Mouse (Mus musculus): ENCODE data around the gene Upf3b. TPM values are rescaled to one million over a fixed set of nuclear protein-coding genes. Genes with fewer than 3 reads are reported as not detected.
A peak's percentile ranks its signal among the peaks of the same experiment; 100 is the strongest.
"Not testable (repeated sequence)": the region's sequence is repeated elsewhere in the genome, so short reads cannot be mapped to it uniquely, and the experiment has no call there.

Gene Upf3b
- polyA plus RNA-seq, 1 experiment from 2014 or later = 13.7 TPM

DNA sequence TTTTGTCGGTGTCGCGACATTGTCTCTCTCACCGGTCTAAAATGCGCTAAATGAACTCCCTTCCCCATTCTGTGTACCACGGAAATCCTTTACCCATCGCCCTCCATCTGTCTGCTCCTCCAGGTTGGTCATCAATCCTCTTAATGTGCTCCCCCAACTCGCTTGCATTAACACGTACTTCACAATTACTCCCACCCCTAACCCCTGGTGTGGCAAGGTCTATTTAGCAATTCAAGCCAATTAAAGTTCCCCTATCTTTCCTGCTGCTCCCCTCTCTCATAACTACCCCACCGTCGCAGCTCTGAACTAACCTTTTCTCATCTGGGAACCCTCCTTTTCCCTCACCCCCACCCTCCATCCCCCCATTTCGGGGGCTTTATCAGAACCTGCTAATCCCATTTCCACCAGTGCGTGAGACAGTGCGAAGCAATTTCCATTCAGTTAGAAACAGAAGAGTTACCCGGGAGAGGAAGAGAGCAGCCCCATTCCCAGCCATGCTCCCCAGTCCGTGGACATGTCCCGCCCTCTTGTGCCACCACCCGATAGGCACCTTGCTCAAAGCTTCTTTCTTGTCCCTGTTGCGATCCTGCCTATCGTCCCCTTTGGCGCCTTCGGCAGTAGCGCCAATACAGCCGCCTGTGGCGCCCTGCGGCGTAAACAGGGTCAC is 463 bp downstream of the Upf3b start:
- Histone ChIP-seq H3K9ac (peak overlapping the region; percentile 75), H3K4me1 (replicated peaks) (no peaks in the 10 kb centered on the region), H3K27me3 (replicated peaks) (no peaks in the 10 kb centered on the region), H3K4me2 (peak overlapping the region; percentile 73), H3K4me3 (peak overlapping the region; percentile 64), H3K9me3 (replicated peaks) (no peaks in the 10 kb centered on the region), H3K27ac (ENCODE audit: poor library complexity, severe bottlenecking) (peak overlapping the region; percentile 93), H3K36me3 (no peaks in the 10 kb centered on the region)
- WGBS = 12% methylated on average over 27 of the region's 27 CpGs
- peak; percentile 85 for ATAC-seq (ENCODE audit: insufficient number of reproducible peaks, low FRiP score)

DNA sequence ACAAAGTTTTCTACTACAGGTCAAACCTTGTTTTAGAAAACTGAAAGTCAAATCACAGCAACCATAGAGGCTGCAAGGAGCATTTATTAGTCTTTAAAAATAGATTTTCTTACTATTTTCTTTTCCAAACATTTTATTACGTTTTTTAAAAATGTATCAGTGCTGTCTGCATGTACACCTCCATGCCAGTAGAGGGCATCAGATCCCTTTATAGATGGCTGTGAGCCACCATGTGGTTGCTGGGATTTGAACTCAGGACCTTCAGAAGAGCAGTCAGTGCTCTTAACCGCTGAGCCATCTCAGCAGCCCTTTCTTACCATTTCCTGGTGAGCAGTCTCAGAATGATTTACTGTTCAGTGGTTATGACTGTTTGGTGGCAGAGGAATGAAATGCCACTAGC is 6.3 kb downstream of the Upf3b start:
- Histone ChIP-seq H3K4me2 (no peak overlapping the region), H3K9me3 (replicated peaks) (no peaks in the 10 kb centered on the region), H3K9ac (no peak overlapping the region), H3K36me3 (peaks cover 19% of the 10 kb centered on the region; the same call in 1 of the 2 replicates), H3K27ac (ENCODE audit: poor library complexity, severe bottlenecking) (no peak overlapping the region), H3K4me1 (replicated peaks) (no peaks in the 10 kb centered on the region), H3K4me3 (no peak overlapping the region), H3K27me3 (replicated peaks) (no peaks in the 10 kb centered on the region)
- 75% methylated on average over 2 of the region's 2 CpGs for WGBS
- no peak for ATAC-seq (ENCODE audit: insufficient number of reproducible peaks, low FRiP score)

DNA sequence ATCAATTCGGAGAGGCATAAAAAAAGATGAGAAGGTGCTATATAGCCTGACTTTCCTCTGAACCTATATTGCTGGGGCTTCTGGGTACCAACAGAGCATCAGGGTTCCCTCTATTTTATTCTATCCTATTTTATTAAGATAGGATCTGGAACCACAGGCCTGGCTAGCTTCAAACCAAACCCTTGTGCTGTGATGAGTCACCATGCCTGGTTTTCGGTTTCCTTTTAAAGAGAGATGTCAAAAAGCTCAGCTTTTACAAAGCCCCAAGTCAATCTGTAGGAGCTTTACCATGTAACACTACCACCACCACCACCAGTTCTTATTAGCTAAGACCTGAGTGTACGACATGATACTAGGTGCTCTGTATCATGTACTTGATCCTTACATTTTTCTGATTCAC is 11.4 kb downstream of the Upf3b start:
- Histone ChIP-seq H3K9me3 (replicated peaks) (no peaks in the 10 kb centered on the region), H3K4me1 (replicated peaks) (no peaks in the 10 kb centered on the region), H3K36me3 (peaks cover 34% of the 10 kb centered on the region), H3K27ac (ENCODE audit: poor library complexity, severe bottlenecking) (no peak overlapping the region), H3K9ac (no peak overlapping the region), H3K27me3 (replicated peaks) (no peaks in the 10 kb centered on the region), H3K4me3 (no peak overlapping the region), H3K4me2 (no peak overlapping the region)
- ATAC-seq (ENCODE audit: insufficient number of reproducible peaks, low FRiP score) = no peak
- 85% methylated on average over 3 of the region's 3 CpGs for WGBS

DNA sequence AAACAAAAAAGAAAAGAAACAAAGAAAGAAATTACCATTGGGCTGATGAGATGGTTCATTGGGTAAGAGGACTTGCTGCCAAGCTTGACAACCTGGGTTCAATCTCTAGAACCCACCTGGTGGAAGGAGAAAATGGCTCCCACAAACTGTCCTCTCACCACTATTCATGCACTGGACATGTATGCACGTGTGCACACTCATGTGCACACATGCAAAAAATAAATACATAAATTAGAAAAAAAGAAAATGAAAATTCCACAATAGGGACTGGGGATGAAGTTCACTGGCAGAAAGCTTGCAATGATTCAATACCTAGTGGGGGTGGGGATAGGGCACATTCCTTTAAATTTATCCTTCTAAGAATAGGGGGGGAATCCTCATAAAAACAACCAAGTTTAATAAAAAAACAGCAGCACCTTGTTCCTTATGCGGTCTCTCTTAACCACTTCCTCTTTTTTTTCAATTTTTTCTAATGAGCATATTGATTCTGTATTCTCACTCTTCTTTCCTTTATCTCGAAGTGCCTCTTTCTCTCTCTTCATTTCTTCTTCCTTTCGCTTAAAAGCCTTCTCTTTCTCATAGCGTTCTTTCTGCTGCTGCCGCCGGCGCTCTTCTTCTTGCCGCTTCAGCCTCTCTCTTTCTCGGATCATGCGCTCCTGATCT is 14.9 kb downstream of the Upf3b start:
- no peaks in the 10 kb centered on the region for H3K4me1 ChIP-seq (replicated peaks)

DNA sequence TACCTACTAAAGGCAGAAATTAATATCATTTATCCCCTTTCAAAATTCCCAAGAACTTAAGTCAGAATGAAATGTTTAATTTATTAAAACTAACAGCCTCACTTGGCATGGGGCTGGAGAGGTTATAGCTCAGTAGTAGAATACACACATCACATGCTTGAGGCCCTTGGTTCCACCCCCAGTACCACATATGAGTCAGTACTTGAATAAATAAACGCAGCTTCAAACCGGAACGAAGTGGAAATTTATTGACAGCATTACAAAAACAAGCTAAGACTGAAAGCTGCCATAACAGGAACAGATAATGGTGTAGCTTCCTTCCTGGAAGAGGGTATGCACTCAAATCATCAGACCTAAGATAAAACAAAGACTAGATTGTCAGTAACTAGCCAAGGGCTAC is 18.7 kb downstream of the Upf3b start:
- Histone ChIP-seq H3K4me3 (no peak overlapping the region), H3K4me1 (replicated peaks) (no peaks in the 10 kb centered on the region), H3K9ac (no peak overlapping the region), H3K27ac (ENCODE audit: poor library complexity, severe bottlenecking) (no peak overlapping the region), H3K4me2 (no peak overlapping the region), H3K27me3 (replicated peaks) (no peaks in the 10 kb centered on the region), H3K9me3 (replicated peaks) (no peaks in the 10 kb centered on the region), H3K36me3 (peaks cover 12% of the 10 kb centered on the region)
- no peak for ATAC-seq (ENCODE audit: insufficient number of reproducible peaks, low FRiP score)
- WGBS = 74% methylated on average over 3 of the region's 3 CpGs

More for the DNA sequence above, 14.9 kb downstream of the Upf3b start:
- no peak for ATAC-seq (ENCODE audit: insufficient number of reproducible peaks, low FRiP score)
- peaks cover 27% of the 10 kb centered on the region for H3K36me3 ChIP-seq
- no peak overlapping the region for H3K9ac ChIP-seq
- H3K4me2 ChIP-seq = no peak overlapping the region
- no peak overlapping the region for H3K4me3 ChIP-seq
- H3K27ac ChIP-seq (ENCODE audit: poor library complexity, severe bottlenecking) = no peak overlapping the region
- 85% methylated on average over 11 of the region's 11 CpGs for WGBS
- H3K9me3 ChIP-seq (replicated peaks) = no peaks in the 10 kb centered on the region
- H3K27me3 ChIP-seq (replicated peaks) = no peaks in the 10 kb centered on the region

DNA sequence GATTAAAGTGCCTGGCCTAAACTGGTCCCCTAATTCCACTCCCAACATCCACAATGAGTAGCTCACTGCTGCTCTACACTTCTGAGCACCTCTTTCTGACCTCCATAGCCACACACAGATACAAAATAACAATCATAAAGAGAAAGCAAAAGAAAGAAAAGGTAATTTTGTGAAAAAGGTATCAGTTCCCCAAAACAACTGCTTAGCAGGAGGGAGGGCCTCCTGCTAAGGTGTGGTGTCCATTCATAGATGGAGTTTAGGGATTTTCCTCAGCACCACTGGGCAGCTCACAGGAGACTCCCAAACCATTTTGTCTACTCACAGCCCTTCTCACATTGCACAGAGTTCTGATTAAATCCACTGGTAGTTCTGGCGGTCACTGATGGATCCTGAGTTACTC is 21.3 kb downstream of the Upf3b start:
- no peaks in the 10 kb centered on the region for H3K9me3 ChIP-seq (replicated peaks)
- H3K27ac ChIP-seq (ENCODE audit: poor library complexity, severe bottlenecking) = no peak overlapping the region
- H3K4me1 ChIP-seq (replicated peaks) = no peaks in the 10 kb centered on the region
- H3K27me3 ChIP-seq (replicated peaks) = no peaks in the 10 kb centered on the region
- no peak for ATAC-seq (ENCODE audit: insufficient number of reproducible peaks, low FRiP score)
- peaks cover 4% of the 10 kb centered on the region; the same call in 1 of the 2 replicates for H3K36me3 ChIP-seq
- H3K9ac ChIP-seq = no peak overlapping the region
- H3K4me3 ChIP-seq = no peak overlapping the region
- H3K4me2 ChIP-seq = no peak overlapping the region
- WGBS = 76% methylated on average over 1 of the region's 1 CpGs

DNA sequence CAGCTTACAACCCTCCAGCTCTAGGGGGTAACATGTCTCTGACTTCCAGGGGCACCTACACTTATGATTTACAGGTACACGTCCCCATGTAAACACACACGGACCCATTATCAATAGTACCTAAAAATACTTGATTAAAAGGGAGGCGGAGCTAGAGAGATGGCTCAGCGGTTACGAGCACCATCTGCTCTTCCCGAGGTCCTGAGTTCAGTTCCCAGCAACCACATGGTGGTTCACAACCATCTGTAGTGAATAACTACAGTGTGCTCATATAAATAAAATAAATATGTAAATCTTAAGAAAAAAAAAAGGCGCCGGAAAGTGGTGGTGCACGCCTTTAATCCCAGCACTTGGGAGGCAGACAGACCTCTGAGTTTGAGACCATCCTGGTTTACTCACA is 24.5 kb downstream of the Upf3b start:
- peaks cover 3% of the 10 kb centered on the region; the same call in 1 of the 2 replicates for H3K4me1 ChIP-seq (replicated peaks)
- peak overlapping the region; percentile 84 for H3K4me2 ChIP-seq
- peak; percentile 26; the same call in 1 of the 2 replicates for ATAC-seq (ENCODE audit: insufficient number of reproducible peaks, low FRiP score)
- peak overlapping the region; percentile 85; the same call in 1 of the 2 replicates for H3K27ac ChIP-seq (ENCODE audit: poor library complexity, severe bottlenecking)
- no peak overlapping the region for H3K9ac ChIP-seq
- H3K36me3 ChIP-seq = peaks cover 25% of the 10 kb centered on the region
- 18% methylated on average over 9 of the region's 9 CpGs for WGBS
- H3K4me3 ChIP-seq = peak overlapping the region; percentile 66
- no peaks in the 10 kb centered on the region for H3K27me3 ChIP-seq (replicated peaks)
- H3K9me3 ChIP-seq (replicated peaks) = no peaks in the 10 kb centered on the region

DNA sequence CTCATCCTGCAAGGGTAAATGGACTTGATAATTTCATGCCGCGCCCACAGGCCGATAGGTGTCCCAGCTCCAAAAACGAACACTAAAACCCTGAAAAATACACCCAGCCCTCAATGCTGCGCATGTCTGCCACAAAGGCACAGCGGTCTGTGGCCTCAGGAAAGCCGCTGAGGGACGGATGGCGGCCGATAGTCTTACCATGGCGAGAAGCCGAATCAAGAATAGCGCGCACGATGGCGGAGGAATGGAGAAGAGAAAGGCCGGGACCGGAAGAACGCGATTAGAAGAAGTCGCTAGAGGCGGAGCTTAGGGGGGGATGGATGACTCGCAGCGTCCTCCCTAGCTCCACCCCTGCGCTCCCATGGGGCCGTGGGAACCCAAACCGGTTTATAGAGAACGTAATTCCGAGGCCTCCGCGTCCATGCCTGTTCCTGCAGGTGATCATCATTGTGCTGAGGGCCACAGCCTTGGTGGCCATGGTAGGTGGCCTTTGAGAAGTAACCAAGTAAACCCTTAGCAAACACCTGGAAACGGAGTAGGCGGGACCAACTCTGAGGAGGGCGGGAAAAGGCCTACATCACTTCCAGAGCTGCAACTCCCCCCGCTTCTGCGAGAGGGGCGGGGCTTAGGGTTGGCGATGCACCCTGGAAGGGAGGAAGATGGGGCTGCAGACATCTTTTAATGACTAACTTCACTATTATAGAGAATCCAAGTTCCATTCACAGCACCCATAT is 25.0 kb downstream of the Upf3b start, which contains the start of gene Rpl39:
Rpl39 (minus strand) TSS at position 476 of the 734 bp plus-strand sequence.
- no peaks in the 10 kb centered on the region for H3K27me3 ChIP-seq (replicated peaks)
- peaks cover 3% of the 10 kb centered on the region; the same call in 1 of the 2 replicates for H3K4me1 ChIP-seq (replicated peaks)
- peak within 1 kb of the TSS; percentile 84 for H3K4me2 ChIP-seq
- H3K36me3 ChIP-seq = peaks cover 25% of the 10 kb centered on the region
- 10% methylated on average over 38 of the region's 38 CpGs for WGBS
- H3K4me3 ChIP-seq = peak within 1 kb of the TSS; percentile 66
- H3K9ac ChIP-seq = peak within 1 kb of the TSS; percentile 86
- H3K27ac ChIP-seq (ENCODE audit: poor library complexity, severe bottlenecking) = peak within 1 kb of the TSS; percentile 85
- peak; percentile 95 for ATAC-seq (ENCODE audit: insufficient number of reproducible peaks, low FRiP score)
- no peaks in the 10 kb centered on the region for H3K9me3 ChIP-seq (replicated peaks)

DNA sequence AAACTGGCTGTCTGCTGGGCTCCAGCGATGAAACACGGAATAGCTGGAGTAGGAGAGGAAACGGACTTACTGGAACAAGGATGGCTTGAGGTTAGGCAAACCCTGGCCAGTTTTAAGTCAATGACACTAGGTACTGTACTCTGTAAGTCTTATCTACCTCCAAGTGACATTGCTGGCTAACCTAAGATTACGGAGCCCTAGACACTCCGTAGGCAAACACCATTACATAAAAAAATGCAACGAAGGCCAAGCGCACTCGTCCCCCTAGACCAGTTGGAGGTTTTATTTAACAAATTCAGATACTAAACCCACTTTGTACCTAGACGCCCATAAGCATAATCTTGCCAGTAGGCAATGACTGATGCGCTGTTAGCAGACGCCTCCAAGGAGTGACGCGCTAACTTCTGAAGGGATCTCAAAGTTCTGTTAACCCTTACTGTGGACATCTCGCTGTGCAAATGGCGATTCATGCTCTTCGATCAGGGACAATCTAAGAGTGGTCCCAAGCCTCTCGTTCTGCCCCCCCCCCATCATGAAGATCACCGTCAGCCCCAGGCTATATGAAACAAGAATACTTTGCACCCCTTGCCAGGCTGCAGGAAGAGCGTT is 25.7 kb downstream of the Upf3b start:
- Histone ChIP-seq H3K4me1 (replicated peaks) (peaks cover 3% of the 10 kb centered on the region; the same call in 1 of the 2 replicates), H3K9ac (peak overlapping the region; percentile 86), H3K27me3 (replicated peaks) (no peaks in the 10 kb centered on the region), H3K9me3 (replicated peaks) (no peaks in the 10 kb centered on the region), H3K4me3 (peak overlapping the region; percentile 66), H3K4me2 (peak overlapping the region; percentile 84), H3K27ac (ENCODE audit: poor library complexity, severe bottlenecking) (peak overlapping the region; percentile 85), H3K36me3 (peaks cover 25% of the 10 kb centered on the region)
- 0 out of 2 replicates have a peak, but pooled peaks have one; percentile 9 for ATAC-seq (ENCODE audit: insufficient number of reproducible peaks, low FRiP score)
- 15% methylated on average over 19 of the region's 19 CpGs for WGBS

DNA sequence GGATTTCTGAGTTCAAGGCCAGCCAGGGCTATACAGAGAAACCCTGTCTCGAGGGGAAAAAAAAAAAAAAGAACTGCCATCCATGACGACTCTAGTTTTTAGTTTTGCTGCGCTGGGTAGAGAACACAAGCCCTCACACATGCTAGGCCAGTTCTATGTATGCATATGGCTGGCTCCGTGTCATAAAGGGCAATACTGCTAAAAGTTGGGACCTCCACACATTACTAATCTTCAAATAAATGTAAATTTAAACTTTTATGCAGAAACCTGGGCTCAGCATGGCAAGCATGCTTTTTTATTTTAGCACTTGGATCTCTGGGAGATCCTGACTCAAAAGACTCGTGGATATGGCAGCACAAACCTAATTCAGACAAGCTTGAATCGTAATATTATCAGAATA is 28.9 kb downstream of the Upf3b start:
- no peak overlapping the region for H3K27ac ChIP-seq (ENCODE audit: poor library complexity, severe bottlenecking)
- WGBS = 60% methylated on average over 6 of the region's 6 CpGs
- H3K9me3 ChIP-seq (replicated peaks) = no peaks in the 10 kb centered on the region
- H3K9ac ChIP-seq = no peak overlapping the region
- H3K27me3 ChIP-seq (replicated peaks) = no peaks in the 10 kb centered on the region
- peaks cover 25% of the 10 kb centered on the region for H3K36me3 ChIP-seq
- H3K4me2 ChIP-seq = no peak overlapping the region
- H3K4me3 ChIP-seq = no peak overlapping the region
- ATAC-seq (ENCODE audit: insufficient number of reproducible peaks, low FRiP score) = no peak
- H3K4me1 ChIP-seq (replicated peaks) = peaks cover 3% of the 10 kb centered on the region; the same call in 1 of the 2 replicates

DNA sequence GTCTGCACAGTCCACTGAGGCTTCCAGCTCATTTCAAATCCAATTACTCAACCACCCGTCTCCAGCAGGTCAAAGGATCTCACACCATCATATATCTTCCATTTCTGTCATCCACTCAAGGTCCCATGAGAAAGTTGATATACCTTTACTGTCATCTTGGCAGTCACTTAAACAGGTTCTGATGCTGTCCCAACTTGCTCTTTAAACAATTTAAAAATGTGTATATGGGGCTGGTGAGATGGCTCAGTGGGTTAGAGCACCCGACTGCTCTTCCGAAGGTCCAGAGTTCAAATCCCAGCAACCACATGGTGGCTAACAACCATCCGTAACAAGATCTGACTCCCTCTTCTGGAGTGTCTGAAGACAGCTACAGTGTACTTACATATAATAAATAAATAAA is 29.8 kb downstream of the Upf3b start:
- H3K4me3 ChIP-seq; H3K9ac ChIP-seq; H3K9me3 ChIP-seq (replicated peaks); ATAC-seq (ENCODE audit: insufficient number of reproducible peaks, low FRiP score); H3K4me1 ChIP-seq (replicated peaks); H3K4me2 ChIP-seq; H3K27ac ChIP-seq (ENCODE audit: poor library complexity, severe bottlenecking); H3K27me3 ChIP-seq (replicated peaks): not testable (repeated sequence)
- peaks cover 25% of the 10 kb centered on the region for H3K36me3 ChIP-seq
- WGBS = 69% methylated on average over 4 of the region's 4 CpGs
